Mouse (Mus musculus) liver, embryonic 13.5 days (tissue): ENCODE measurements at regions not wholly inside any gene's neighbourhood (a gene's known extent, or its start where the extent isn't known, plus 50 kb on each side); places are given as distances from the start of the nearest gene placed in this dataset.
A peak's percentile ranks its signal among the peaks of the same experiment; 100 is the strongest.

ENCODE experiments used
- ATAC-seq: fragments of 200-750 bp; cut with Nextera tagmentation; 2 replicates; pipeline ENCODE4 v1.8.0; 2017; ENCODE audit warnings: low read depth, mild to moderate bottlenecking, moderate number of reproducible peaks, moderate library complexity
- DNase-seq: peaks from one replicate; pipeline ENCODE4 v3.0.0; 2022
- H3K27ac ChIP-seq: fragments of 300-500 bp; sonication (generic); 2 replicates; pipeline ENCODE4 v1.5.1; 2015; ENCODE audit warnings: moderate library complexity, mild to moderate bottlenecking, inconsistent platforms
- H3K27me3 ChIP-seq: fragments of 300-500 bp; sonication (generic); 2 replicates; pipeline ENCODE4 v1.6.1; 2015; ENCODE audit warnings: mild to moderate bottlenecking, inconsistent platforms
- H3K36me3 ChIP-seq: fragments of 300-500 bp; sonication (generic); 2 replicates; pipeline ENCODE4 v1.6.1; 2015; ENCODE audit warnings: mild to moderate bottlenecking, inconsistent platforms
- H3K4me1 ChIP-seq: fragments of 300-500 bp; sonication (generic); replicated peaks from 2 replicates; pipeline ENCODE4 v1.6.1; 2015; ENCODE audit warnings: inconsistent platforms
- H3K4me2 ChIP-seq: fragments of 300-500 bp; sonication (generic); 2 replicates; pipeline ENCODE4 v1.6.1; 2015; ENCODE audit warnings: inconsistent platforms, mild to moderate bottlenecking, moderate library complexity
- H3K4me3 ChIP-seq: fragments of 300-500 bp; sonication (generic); replicated peaks from 2 replicates; pipeline ENCODE4 v1.5.1; 2015; ENCODE audit warnings: mild to moderate bottlenecking, inconsistent platforms
- H3K9ac ChIP-seq: fragments of 300-500 bp; sonication (generic); 2 replicates; pipeline ENCODE4 v1.6.1; 2015; ENCODE audit warnings: mild to moderate bottlenecking, inconsistent platforms
- H3K9me3 ChIP-seq: fragments of 300-500 bp; sonication (generic); replicated peaks from 2 replicates; pipeline ENCODE4 v1.6.1; 2016; ENCODE audit warnings: inconsistent platforms
- WGBS: fragments of 180-500 bp; shearing (Covaris S2); methylation state at CpG from one replicate; pipeline ENCODE4 v1.1.7; 2015; ENCODE audit not compliant: insufficient replicate concordance; 5-methylcytosine and 5-hydroxymethylcytosine counted together

- Histone ChIP-seq H3K36me3 (no peaks in the 10 kb centered on the region), H3K27me3 (no peaks in the 10 kb centered on the region), H3K4me2 (no peak overlapping the region), H3K27ac (no peak overlapping the region), H3K4me3 (no peak overlapping the region), H3K9me3 (no peaks in the 10 kb centered on the region), H3K4me1 (peaks cover 28% of the 10 kb centered on the region), H3K9ac (no peak overlapping the region)
- ATAC-seq: no peak
- 81% methylated on average over 11 of the region's 11 CpGs for WGBS
- DNase-seq: no peak
Observed at GRCm38 (mm10) chr6:100176914-100177560, 110.2 kb downstream of the Rybp start.

DNA sequence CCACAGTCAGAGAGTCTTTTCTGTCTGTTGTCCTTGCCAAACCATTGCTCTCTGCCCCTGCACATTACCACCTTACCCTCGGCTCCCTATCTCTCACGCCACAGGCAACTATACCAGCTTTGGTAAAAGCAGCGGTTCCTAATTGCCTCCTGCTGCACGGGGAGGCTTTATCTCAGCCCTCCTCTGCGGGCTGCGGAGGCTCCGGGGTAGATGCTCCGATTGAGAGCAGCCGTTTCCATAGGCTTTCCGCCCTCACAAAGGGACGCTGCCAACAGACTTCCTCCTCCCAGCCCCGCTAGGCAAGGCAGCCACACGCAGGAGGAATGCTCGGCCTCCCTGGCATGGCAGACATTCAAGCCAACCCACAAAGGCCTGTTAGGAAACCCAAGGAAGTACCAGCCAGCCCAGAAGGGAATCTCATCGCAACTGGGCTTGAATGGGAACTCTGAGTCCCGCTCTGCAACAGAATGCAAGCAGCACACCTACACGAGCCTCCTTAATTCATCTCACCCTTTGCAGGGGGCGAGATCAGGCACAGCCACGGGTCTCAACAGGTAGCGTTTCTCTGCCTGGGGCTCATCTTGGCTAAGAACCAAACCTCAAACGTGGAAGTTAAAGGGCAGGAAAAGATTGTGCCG lies 116.5 kb downstream of the Rybp start:
- peaks cover 12% of the 10 kb centered on the region for H3K4me1 ChIP-seq
- peak; percentile 31 for DNase-seq
- H3K4me3 ChIP-seq: no peak overlapping the region
- H3K27ac ChIP-seq: no peak overlapping the region
- no peaks in the 10 kb centered on the region for H3K36me3 ChIP-seq
- WGBS: 4% methylated on average over 22 of the region's 22 CpGs
- H3K27me3 ChIP-seq: no peaks in the 10 kb centered on the region
- peak overlapping the region; percentile 47 for H3K4me2 ChIP-seq
- H3K9ac ChIP-seq: no peak overlapping the region
- ATAC-seq: peak; percentile 75
- H3K9me3 ChIP-seq: no peaks in the 10 kb centered on the region

DNA sequence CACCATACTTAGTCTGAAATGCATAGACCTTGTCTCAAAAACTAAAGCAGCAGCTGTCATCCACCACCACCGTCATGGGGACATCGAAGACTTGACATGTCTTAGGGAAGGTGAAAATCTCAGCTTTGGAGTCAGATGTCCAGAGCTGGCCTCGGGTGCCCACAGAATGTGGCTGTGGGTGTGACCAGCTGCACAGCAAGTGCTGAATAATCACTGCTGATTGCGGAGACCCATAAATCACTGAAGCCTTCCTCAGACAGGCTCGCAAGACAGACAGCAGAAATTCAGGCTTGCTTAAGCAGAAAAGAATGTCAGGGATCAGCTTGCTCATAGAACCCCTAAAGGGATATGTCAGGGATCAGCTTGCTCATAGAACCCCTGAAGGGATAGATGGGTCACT lies 120.0 kb downstream of the Rybp start:
- Histone ChIP-seq H3K4me3 (no peak overlapping the region), H3K36me3 (no peaks in the 10 kb centered on the region), H3K27ac (no peak overlapping the region), H3K9ac (no peak overlapping the region), H3K9me3 (no peaks in the 10 kb centered on the region), H3K27me3 (peaks cover 19% of the 10 kb centered on the region), H3K4me2 (no peak overlapping the region), H3K4me1 (peaks cover 28% of the 10 kb centered on the region)
- ATAC-seq: no peak
- WGBS: 57% methylated on average over 5 of the region's 5 CpGs
- no peak for DNase-seq

- Histone ChIP-seq H3K4me2 (no peak overlapping the region), H3K27ac (no peak overlapping the region), H3K9ac (no peak overlapping the region), H3K4me1 (peaks cover 22% of the 10 kb centered on the region), H3K4me3 (no peak overlapping the region), H3K9me3 (no peaks in the 10 kb centered on the region), H3K36me3 (no peaks in the 10 kb centered on the region), H3K27me3 (peaks cover 25% of the 10 kb centered on the region)
- WGBS: 35% methylated on average over 3 of the region's 3 CpGs
- no peak for ATAC-seq
- DNase-seq: no peak
Observed at GRCm38 (mm10) chr6:100165746-100166145, 121.5 kb downstream of the Rybp start.

DNA sequence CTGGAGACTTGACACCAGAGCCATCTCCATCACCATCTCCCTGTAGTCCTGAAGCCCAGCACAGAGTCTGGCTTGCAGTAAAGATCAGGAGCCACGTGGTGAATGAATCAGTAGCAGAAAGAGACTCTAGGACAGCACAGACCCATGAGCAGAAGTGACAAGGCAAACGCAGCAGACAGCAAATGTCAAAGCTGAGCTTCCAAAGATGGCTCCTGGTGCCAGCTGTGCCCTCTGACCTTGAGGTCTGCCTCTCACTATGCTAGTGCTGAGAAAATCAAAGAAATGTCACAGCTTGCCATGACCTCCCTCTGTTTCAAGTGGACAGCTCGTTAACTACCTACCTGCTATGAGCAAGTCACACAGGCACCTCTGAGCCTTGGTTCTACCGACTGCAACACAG lies 123.1 kb downstream of the Rybp start:
- no peak overlapping the region for H3K9ac ChIP-seq
- H3K27me3 ChIP-seq: peaks cover 25% of the 10 kb centered on the region
- 40% methylated on average over 4 of the region's 4 CpGs for WGBS
- H3K4me2 ChIP-seq: no peak overlapping the region
- H3K9me3 ChIP-seq: no peaks in the 10 kb centered on the region
- no peak for ATAC-seq
- no peaks in the 10 kb centered on the region for H3K36me3 ChIP-seq
- peaks cover 22% of the 10 kb centered on the region for H3K4me1 ChIP-seq
- no peak for DNase-seq
- H3K27ac ChIP-seq: no peak overlapping the region
- no peak overlapping the region for H3K4me3 ChIP-seq

- 40% methylated on average over 5 of the region's 5 CpGs for WGBS
- Histone ChIP-seq H3K36me3 (no peaks in the 10 kb centered on the region), H3K27ac (no peak overlapping the region), H3K4me1 (peaks cover 22% of the 10 kb centered on the region), H3K9ac (no peak overlapping the region), H3K4me2 (no peak overlapping the region; the same call in 1 of the 2 replicates), H3K4me3 (no peak overlapping the region), H3K27me3 (peaks cover 25% of the 10 kb centered on the region), H3K9me3 (no peaks in the 10 kb centered on the region)
- ATAC-seq (0 out of 2 replicates have a peak, but pooled peaks have one; percentile 13), DNase-seq (no peak)
Observed at GRCm38 (mm10) chr6:100163814-100164130, 123.5 kb downstream of the Rybp start.

- 9% methylated on average over 17 of the region's 17 CpGs for WGBS
- H3K9ac ChIP-seq: no peak overlapping the region
Observed at GRCm38 (mm10) chr6:100162961-100163813, 124.1 kb downstream of the Rybp start.

GRCm38 (mm10) chr6:100160670-100161069 lies 126.6 kb downstream of the Rybp start:
- no peak overlapping the region for H3K4me2 ChIP-seq
- no peak for ATAC-seq
- H3K4me3 ChIP-seq: no peak overlapping the region
- DNase-seq: no peak
- 69% methylated on average over 8 of the region's 8 CpGs for WGBS
- H3K9me3 ChIP-seq: no peaks in the 10 kb centered on the region
- no peaks in the 10 kb centered on the region for H3K36me3 ChIP-seq
- peaks cover 25% of the 10 kb centered on the region for H3K27me3 ChIP-seq
- H3K4me1 ChIP-seq: peaks cover 22% of the 10 kb centered on the region
- H3K27ac ChIP-seq: no peak overlapping the region
- no peak overlapping the region for H3K9ac ChIP-seq

More at GRCm38 (mm10) chr6:100162961-100163813, 124.1 kb downstream of the Rybp start:
- Histone ChIP-seq H3K4me3 (0 out of 2 replicates have a peak overlapping the region, but pooled peaks have one; percentile 10), H3K9me3 (no peaks in the 10 kb centered on the region), H3K4me2 (peak overlapping the region; percentile 38), H3K4me1 (peaks cover 22% of the 10 kb centered on the region), H3K27me3 (peaks cover 25% of the 10 kb centered on the region), H3K27ac (no peak overlapping the region), H3K36me3 (no peaks in the 10 kb centered on the region)
- ATAC-seq (peak; percentile 59), DNase-seq (no peak)

DNA sequence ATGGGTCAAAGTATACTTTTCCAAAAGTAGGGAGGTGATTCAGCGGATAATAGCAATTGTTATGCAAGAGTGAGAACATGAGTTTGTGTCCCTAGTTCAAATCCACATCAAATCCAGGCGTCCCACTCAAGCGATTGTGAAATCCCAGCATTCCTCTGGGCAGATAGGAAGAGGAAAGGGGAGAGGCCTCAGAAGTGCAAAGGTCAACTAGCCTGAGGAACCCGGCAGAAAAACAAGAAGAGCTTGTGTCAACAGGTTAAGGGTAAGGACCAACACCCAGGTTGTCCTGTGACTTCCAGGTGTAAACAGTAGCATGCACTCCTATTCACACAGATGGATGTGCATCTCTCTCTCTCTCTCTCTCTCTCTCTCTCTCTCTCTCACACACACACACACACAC lies 127.5 kb downstream of the Rybp start:
- no peaks in the 10 kb centered on the region for H3K9me3 ChIP-seq
- H3K4me3 ChIP-seq: no peak overlapping the region
- no peak for ATAC-seq
- 46% methylated on average over 4 of the region's 4 CpGs for WGBS
- peaks cover 28% of the 10 kb centered on the region for H3K4me1 ChIP-seq
- peaks cover 25% of the 10 kb centered on the region for H3K27me3 ChIP-seq
- no peak overlapping the region for H3K4me2 ChIP-seq
- no peak overlapping the region for H3K9ac ChIP-seq
- no peak overlapping the region for H3K27ac ChIP-seq
- DNase-seq: no peak
- H3K36me3 ChIP-seq: no peaks in the 10 kb centered on the region

GRCm38 (mm10) chr6:100159246-100159645 lies 128.0 kb downstream of the Rybp start:
- Histone ChIP-seq H3K36me3 (no peaks in the 10 kb centered on the region), H3K4me1 (peaks cover 28% of the 10 kb centered on the region), H3K4me2 (no peak overlapping the region), H3K9ac (no peak overlapping the region), H3K27me3 (peaks cover 25% of the 10 kb centered on the region), H3K27ac (no peak overlapping the region), H3K9me3 (no peaks in the 10 kb centered on the region), H3K4me3 (no peak overlapping the region)
- WGBS: 50% methylated on average over 1 of the region's 1 CpGs
- ATAC-seq (no peak), DNase-seq (no peak)

DNA sequence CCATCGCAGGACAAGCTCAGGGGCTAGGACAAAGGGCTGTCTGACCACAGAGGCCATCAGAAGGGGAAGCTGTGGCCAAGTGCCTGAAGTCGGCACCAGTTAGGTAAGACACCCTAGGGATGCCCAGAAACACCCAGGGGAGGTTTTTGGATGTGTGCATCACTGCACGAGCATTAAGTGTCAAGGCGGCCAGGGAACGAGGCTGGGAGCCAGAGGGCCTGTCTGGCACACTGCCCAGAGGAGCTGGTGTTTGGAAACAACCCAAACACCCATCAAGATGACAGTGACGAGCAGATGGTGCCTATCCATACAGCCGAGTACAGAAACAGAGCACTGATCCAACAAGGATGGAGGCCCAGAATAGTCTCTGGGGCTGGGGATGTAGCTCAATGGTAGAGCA lies 130.0 kb downstream of the Rybp start:
- no peak for DNase-seq
- peaks cover 12% of the 10 kb centered on the region for H3K4me1 ChIP-seq

More for the DNA sequence above, 130.0 kb downstream of the Rybp start:
- 30% methylated on average over 7 of the region's 7 CpGs for whole genome bisulfite sequencing
- no peaks in the 10 kb centered on the region for H3K36me3 ChIP-seq
- peaks cover 5% of the 10 kb centered on the region; the same call in 1 of the 2 replicates for H3K27me3 ChIP-seq
- H3K4me3 ChIP-seq: no peak overlapping the region
- no peak overlapping the region for H3K27ac ChIP-seq
- H3K9ac ChIP-seq: no peak overlapping the region
- no peaks in the 10 kb centered on the region for H3K9me3 ChIP-seq
- H3K4me2 ChIP-seq: no peak overlapping the region
- no peak for ATAC-seq
